Mouse (Mus musculus) heart, adult 18-20 months (tissue): ENCODE results near the gene Csmd2. TPM values are rescaled to one million over a fixed set of nuclear protein-coding genes. Genes with fewer than 3 reads are reported as not detected.

Experiments
- DNase-seq, 2 experiments: peaks; one replicate each; pipeline ENCODE4 v3.0.0; 2021 to 2022; ENCODE audit warnings: mixed read lengths in 1 of 2
- long read RNA-seq, 2 experiments: library from polyadenylated mRNA; stranded (forward); transcript quantifications; one replicate each; pipeline ENCODE4 v2.0.0; 2021
- total RNA-seq, 2 experiments: library from RNA; stranded (reverse); gene quantifications; 2 replicates each; pipeline ENCODE4 v1.2.3; 2021

The Csmd2 gene
- not detected for total RNA-seq
- long read RNA-seq, experiment 1, partial matches to known transcripts, result 0 of 1 reads
- long read RNA-seq, experiment 1, other reads (novel, unspliced or antisense), result 1 of 1 reads
- long read RNA-seq, experiment 2, partial matches to known transcripts, result 0 of 1 reads
- long read RNA-seq, experiment 2, other reads (novel, unspliced or antisense), result 1 of 1 reads

- no peak for DNase-seq
These were observed at the start of gene Csmd2 for GRCm38 (mm10) chr4:127987784-127988455. TSS of gene Csmd2 (plus strand) at chr4:127987857.

- no peak for DNase-seq
These were observed 40.0 kb upstream of the Csmd2 start for GRCm38 (mm10) chr4:127947696-127948095.

- no peak for DNase-seq
These were observed 34.5 kb upstream of the Csmd2 start for GRCm38 (mm10) chr4:127953006-127953710.

GRCm38 (mm10) chr4:127969101-127969500 is 18.6 kb upstream of the Csmd2 start:
- DNase-seq, result no peak

- DNase-seq, result peak in 1 of 2 experiments; percentile 39
These were observed 17.6 kb upstream of the Csmd2 start for GRCm38 (mm10) chr4:127970018-127970421.

GRCm38 (mm10) chr4:127970901-127971868 is 16.5 kb upstream of the Csmd2 start, which contains the start of gene CK137956:
TSS of gene CK137956 (minus strand) at chr4:127970951.
- DNase-seq, result no peak

GRCm38 (mm10) chr4:127972976-127973375 is 14.7 kb upstream of the Csmd2 start:
- DNase-seq, result no peak

DNA sequence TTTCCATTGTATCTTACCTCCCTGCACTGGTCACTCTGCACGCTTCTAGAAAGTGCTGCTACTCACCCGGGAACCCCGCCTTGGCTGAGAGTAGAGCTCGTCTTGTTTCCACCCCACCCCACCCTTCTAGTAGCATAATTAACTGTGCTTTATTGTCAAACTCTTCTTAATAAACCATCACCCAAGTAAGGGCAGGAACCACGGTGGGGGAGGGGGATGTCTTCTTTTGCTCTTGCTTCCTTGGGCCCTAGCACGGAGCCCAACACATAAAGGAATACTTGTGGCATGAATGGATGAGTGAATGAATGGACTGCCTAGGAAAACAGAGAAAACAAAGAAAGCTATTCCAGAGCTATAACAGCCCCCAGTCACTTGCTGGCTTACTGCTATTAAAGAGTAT is 6.5 kb upstream of the Csmd2 start:
- DNase-seq, result no peak

DNA sequence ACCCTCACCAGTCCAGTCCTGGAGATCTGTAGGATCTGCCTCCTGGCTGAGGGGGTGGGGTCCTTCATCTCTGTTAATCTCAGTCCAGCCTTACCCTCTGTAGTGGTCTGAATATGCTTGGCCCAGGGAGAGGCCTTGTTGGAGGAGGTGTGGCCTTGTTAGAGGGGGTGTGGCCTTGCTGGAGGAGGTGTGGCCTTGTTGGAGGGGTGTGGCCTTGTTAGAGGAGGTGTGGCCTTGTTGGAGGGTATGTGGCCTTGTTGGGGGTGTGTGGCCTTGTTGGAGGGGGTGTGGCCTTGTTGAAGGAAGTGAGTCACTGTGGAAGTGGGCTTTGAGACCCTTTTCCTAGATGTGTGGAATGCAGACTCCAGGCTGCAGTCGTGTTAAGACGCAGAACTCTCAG is 3.2 kb upstream of the Csmd2 start:
- DNase-seq, result no peak

- no peak for DNase-seq
These were observed 1.8 kb upstream of the Csmd2 start for GRCm38 (mm10) chr4:127985874-127986273.

GRCm38 (mm10) chr4:127986491-127987075 is 1.1 kb upstream of the Csmd2 start:
- DNase-seq, result no peak

DNA sequence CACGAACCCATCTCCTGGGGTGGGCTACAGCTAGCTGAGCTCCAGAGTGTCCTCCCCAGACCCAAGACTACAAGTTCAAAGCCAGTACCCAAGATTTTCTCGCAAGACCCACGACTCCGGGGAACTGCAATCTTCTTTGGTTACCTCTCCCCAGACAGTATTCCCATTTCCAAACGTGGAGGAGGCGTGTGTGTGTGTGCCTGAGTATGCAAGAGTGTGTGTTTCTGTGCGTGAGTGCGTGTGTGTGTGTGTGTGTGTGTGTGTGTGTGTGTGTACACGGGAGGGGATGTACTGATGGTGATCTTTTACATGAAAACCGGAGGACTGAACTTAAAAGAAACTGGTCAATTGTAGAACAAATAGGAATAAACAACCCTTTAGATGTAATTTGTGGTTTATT is 387 bp upstream of the Csmd2 start:
- no peak for DNase-seq

- DNase-seq, result no peak
These were observed 996 bp downstream of the Csmd2 start for GRCm38 (mm10) chr4:127988526-127989180.

- DNase-seq, result no peak
These were observed 1.8 kb downstream of the Csmd2 start for GRCm38 (mm10) chr4:127989347-127989995.

GRCm38 (mm10) chr4:127999281-127999680 is 11.6 kb downstream of the Csmd2 start:
- no peak for DNase-seq

- peak in 1 of 2 experiments; percentile 3 for DNase-seq
These were observed 15.0 kb downstream of the Csmd2 start for GRCm38 (mm10) chr4:128002638-128003101.

GRCm38 (mm10) chr4:128004797-128005452 is 17.3 kb downstream of the Csmd2 start:
- no peak for DNase-seq

- no peak for DNase-seq
These were observed 31.8 kb downstream of the Csmd2 start for GRCm38 (mm10) chr4:128019465-128019864.

- DNase-seq, result no peak
These were observed 40.6 kb downstream of the Csmd2 start for GRCm38 (mm10) chr4:128028294-128028693.

DNA sequence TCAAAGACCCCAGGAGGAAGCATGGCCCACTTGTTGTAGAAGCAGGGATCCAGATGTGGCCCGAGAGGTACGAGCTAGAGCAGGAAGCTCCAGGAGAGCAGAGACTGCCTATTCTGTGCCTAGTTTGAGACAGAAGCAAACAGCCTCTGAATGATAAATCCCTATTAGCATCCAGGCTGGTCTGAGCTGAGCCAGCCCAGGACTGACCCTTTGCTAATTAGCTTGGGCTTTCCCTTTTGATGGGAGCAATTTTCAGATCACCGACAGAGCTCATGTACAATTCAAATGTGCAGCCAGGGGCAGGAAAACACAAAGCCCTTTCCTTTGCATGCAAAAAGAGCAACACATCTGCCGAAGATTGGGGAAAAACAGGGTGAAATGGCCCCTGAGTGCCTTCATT is 54.2 kb downstream of the Csmd2 start:
- no peak for DNase-seq
